Mouse (Mus musculus) brown adipose tissue, adult 24 weeks (tissue): ENCODE measurements around the gene Spred2. TPM values are rescaled to one million over a fixed set of nuclear protein-coding genes. Genes with fewer than 3 reads are reported as not detected.

ENCODE experiments used
- H3K27ac ChIP-seq: fragments of 200-500 bp; replicated peaks from 2 replicates; pipeline ENCODE4 v1.5.1; 2012; ENCODE audit warnings: low read depth, mild to moderate bottlenecking, low read length
- H3K4me1 ChIP-seq: fragments of 200-500 bp; 2 replicates; pipeline ENCODE4 v1.6.1; 2012; ENCODE audit warnings: low read length, mixed read lengths; ENCODE audit not compliant: control insufficient read depth, insufficient read depth, insufficient read length
- H3K4me3 ChIP-seq: fragments of 200-500 bp; 2 replicates; pipeline ENCODE4 v1.5.1; 2012; ENCODE audit warnings: low read depth, mild to moderate bottlenecking, low read length, moderate library complexity; ENCODE audit not compliant: insufficient read depth
- polyA plus RNA-seq: library from polyadenylated mRNA; stranded (reverse); fragments of >200 nt; gene quantifications from 2 replicates; pipeline ENCODE4 v1.2.4, GENCODE M21; 2012; ENCODE audit not compliant: missing spikeins, insufficient read depth, insufficient read length

The Spred2 gene
- polyA plus RNA-seq, 1 experiment, result 8.4 TPM

DNA sequence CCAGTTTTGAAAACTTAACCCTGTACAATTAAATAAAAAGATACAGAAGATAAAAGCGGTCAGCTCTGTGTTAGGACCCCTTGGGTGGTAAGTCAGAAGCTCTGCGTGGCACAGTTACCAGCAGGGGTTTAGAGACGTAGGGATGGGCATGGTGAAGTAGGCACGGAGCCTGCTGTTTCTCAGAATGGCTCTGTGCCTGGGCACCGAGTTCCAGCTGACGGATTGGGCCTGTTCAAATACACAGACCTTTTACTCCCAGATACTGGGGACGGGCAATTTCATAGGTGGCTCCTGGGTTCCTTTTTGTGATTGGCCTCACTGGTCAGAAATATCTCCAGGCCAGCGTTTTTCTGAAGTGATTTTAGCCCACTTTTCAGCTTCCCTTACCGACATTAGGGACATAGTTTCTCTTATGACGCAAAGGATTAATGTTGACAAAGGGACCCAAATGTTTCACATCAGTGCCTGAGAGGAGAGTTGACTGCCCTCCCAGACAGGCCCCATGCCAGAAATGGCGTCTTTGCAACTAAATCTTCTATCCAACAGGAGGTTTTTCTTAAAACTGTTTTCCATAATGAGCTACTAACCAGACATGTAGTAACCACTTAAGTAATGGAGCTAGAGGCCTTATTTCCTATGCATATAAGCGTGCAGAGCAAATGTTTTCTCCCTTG, 67.3 kb downstream of the Spred2 start:
- peaks cover 43% of the 10 kb centered on the region for H3K4me1 ChIP-seq
- H3K4me3 ChIP-seq, result no peak overlapping the region
- H3K27ac ChIP-seq, result 0 out of 2 replicates have a peak overlapping the region, but pooled peaks have one; percentile 9

DNA sequence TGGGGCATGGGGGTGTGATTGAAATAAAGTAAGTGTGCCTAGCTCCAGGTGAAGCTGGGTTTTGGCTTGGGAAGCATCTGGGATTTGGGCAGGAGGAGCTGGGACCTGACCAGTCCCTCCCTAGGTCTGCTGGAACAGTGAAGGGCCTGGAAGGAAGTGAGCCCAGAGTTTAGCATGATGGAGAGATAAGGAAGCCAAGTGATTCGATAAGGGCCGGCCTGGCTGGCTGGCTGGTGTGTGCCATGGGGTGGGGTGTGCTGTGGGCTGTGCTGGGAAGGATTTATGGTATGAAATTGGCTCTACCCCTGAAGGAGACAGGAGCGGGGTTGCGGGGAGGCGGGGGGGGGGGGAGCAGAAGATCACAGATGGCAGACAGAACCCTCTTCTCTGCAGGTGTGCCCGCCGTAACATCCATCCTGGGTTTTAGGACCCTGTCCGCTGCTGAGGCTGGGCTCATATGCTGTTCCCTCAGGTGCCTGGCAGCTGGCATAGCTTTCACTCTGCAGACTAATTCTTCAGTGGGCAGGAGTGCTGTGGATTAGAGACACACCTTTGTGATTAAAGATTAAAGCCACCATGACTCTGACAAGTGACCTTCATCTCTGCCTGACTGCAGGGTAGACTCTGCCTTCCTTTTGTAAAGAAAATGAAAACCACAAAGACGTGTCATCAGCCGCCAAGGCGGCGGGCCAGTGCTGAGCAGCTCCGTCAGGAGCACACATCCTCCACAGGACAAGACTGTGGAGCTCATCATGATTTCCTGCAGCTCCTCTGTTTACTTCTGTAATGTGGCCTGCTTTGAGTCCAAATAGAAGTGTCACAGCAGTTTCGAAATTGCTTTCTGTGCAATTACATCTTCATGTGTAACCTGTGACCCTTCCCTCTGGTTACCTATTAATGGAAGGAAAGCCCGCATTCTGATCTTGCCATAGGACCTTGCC, 68.4 kb downstream of the Spred2 start:
- no peak overlapping the region for H3K27ac ChIP-seq
- H3K4me1 ChIP-seq, result peaks cover 40% of the 10 kb centered on the region

DNA sequence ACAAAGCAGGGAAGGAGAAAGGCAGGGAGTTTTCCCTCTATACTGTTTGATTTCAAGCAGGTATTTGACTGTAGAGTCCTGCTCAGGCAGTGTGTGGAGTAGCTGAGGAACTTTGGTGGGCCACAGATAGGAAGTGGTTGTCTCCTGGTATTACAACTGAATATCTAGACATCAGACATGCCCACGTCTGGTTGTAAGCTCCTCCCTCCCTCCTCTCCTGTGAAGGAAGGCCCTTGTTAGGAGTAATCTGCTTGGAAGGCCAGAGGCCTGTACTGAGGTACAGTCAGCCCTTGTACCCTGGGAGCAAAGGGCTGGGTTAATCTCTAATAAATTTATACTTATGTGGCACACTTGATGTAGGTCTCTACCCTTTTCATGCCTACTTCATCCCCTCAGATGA, 69.6 kb downstream of the Spred2 start:
- H3K27ac ChIP-seq, result no peak overlapping the region
- peaks cover 39% of the 10 kb centered on the region for H3K4me1 ChIP-seq
- no peak overlapping the region for H3K4me3 ChIP-seq

More for the DNA sequence above, 68.4 kb downstream of the Spred2 start:
- H3K4me3 ChIP-seq, result no peak overlapping the region

DNA sequence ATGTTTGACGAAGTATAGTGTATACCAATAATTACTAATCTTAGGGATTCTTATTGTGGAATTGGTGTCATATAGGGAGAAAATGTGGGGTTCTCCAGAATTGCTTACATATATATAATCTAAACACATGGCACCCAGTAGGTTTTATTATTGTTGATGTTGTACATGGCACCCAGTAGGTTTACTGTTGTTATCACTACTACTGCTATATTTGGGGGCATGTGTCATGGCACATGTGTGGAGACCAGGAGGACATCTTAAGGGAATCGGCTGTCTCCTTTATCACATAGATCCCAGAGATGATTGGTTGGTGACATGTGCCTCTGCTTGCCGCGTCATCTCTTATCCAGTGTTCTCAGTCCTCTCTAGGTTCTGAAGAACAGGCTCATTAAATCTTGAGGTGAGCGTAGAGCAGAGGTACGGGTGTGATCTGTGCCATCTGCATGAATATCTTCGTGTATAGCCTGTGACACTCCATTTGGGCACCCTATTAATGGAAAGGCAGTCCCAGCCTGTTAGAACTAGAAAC, 70.2 kb downstream of the Spred2 start:
- Histone ChIP-seq H3K4me1 (peaks cover 34% of the 10 kb centered on the region), H3K4me3 (no peak overlapping the region), H3K27ac (no peak overlapping the region)

DNA sequence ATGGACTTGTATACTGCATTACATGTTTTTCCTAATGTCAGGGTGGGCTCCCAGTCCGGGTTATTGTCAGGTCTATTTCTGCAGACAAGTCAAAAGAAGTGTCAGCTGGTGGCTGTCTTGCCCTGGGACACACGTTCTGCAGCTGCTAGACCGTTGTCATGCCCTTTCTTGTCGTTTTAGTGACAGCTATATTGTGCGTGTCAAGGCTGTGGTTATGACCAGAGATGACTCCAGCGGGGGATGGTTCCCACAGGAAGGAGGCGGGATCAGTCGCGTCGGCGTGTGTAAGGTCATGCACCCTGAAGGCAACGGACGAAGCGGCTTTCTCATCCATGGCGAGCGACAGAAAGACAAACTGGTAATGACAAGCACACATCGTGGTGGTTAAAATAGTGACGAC, 73.8 kb downstream of the Spred2 start:
- Histone ChIP-seq H3K4me3 (no peak overlapping the region), H3K4me1 (peaks cover 17% of the 10 kb centered on the region), H3K27ac (no peak overlapping the region)

DNA sequence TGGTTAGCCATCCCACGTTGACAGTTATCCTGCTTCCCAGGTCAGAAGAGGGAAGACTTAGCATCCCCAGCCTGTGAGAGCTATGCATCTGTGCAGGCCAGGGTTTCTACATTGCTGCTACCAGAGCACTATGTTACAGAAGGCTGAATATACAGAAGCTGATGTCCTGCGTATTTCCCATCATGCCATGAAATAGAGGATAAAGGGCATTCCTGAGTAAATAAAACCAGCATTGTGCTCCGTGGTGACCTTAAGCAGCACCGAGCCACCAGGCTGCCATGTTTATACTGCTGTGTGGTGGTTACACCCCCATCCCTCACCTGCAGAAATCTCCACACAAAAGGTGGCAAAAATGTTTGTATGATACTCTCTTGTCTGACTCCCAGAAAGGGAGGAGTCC, 78.7 kb downstream of the Spred2 start:
- Histone ChIP-seq H3K27ac (no peak overlapping the region), H3K4me1 (peaks cover 10% of the 10 kb centered on the region), H3K4me3 (no peak overlapping the region)

DNA sequence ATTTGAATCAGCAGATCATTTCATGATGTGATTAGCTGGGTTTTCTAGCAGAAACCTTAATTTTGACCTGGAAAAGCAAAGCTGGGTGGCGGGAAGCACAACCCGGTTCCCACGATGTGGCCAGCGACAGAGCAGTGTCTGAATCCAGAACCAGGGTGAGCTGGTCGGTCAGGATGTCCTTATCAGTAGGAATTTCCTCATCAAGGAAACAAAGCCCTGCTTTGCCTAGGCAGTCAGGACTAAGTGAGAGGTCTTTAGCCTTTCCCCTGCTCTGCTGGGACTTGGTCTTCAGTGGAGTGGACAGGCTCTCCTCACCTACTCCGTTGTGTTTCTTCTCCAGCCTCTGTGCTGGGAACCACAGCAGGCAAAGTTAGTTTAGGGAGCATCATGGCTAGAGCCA, 83.5 kb downstream of the Spred2 start:
- Histone ChIP-seq H3K27ac (peak overlapping the region; percentile 80), H3K4me3 (no peak overlapping the region), H3K4me1 (peaks cover 31% of the 10 kb centered on the region)

DNA sequence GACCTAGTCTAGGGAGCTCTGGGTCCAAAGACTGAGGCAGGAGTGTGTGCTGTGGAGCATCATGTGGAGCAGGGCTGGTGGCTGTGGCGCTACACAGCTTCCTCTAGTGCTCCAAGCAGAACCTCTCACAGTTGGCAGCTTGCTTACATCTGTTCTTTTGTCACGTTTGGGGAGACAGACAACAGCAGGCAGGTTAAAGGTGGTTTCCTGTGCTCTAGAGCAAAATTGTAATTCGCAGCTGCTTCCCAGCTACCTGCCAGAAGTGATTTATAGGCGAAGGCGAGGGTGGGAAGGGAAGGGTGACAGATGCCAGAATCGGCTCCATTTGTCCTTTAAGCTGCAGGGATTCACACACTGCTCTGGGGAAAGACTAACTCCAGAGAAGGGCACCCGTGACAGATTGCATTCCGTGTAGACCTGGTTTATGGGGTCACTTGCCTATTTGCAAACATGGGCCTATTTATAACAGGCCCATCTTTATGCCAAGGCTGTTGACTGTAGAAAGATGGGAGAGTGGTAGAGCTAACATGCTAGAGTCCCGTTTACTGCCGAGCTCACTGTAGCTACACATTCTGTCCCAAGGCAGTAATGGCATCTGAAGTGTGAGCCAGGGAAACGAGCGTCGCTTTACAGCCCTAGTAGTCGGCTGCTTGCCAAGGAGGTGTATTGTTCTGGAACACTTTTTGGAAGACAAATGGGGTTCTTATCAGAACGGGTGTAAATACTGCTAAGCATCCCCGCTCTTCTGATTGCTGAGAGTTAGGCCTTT, 87.2 kb downstream of the Spred2 start:
- H3K4me3 ChIP-seq, result no peak overlapping the region
- peaks cover 40% of the 10 kb centered on the region for H3K4me1 ChIP-seq
- peak overlapping the region; percentile 58 for H3K27ac ChIP-seq

DNA sequence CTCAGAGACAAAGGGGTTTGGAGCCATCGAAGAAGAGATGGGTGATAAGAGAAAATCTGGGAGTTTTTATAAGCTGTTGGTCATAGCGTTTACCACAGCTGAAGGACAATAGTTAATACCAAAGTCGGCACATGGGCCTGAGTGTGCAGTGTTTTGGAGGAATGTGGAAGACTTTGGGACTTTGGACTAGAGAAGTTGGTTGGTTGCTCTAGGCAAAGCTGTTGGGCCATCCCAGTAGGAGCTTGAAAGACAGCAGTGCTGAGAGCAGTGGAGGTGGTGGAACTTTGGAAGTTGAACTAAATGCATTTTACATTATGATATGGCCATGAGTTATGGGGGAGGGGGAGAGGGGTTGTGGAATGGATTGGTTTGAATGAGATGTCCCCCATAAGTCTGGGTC, 89.2 kb downstream of the Spred2 start:
- peaks cover 29% of the 10 kb centered on the region for H3K4me1 ChIP-seq
- H3K27ac ChIP-seq, result no peak overlapping the region
- no peak overlapping the region for H3K4me3 ChIP-seq

DNA sequence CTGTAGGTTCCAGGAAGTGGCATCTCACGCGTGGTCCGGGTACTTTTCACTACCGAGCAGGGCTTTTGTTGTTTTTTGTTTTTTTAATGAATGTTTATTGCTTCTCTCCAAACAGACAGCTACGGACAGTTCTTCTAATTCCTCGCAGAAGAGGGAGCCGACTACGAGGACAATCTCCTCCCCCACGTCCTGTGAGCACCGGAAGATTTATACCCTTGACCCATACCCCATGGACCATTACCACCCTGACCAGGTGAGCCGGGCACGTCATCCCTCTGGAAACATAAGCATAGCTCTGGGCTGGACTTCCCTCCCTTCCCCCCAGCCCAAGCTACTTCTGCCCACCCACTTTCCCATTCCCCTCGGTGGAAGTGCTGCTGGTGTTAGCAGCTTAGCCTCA, 93.8 kb downstream of the Spred2 start:
- H3K27ac ChIP-seq, result no peak overlapping the region
- no peak overlapping the region for H3K4me3 ChIP-seq
- H3K4me1 ChIP-seq, result peaks cover 7% of the 10 kb centered on the region; the same call in 1 of the 2 replicates

DNA sequence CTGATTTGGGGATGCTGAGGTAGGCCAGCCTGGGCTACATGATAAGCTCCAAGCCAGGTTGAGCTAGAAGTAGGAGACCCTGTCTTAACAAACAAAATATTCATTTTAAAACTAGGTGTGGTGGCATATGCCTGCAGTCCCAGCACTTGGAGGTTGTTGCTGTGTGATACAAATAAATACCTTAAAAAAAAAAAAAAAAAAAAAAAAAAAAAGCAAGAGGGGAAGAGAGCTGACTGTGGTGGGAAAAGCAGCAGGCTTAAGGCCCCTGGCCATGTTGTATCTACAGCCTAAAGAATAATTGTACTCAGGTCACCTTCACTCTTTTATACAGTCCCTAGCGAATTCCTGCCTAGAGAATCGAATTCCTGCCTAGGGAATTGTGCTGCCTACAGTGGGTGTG, 94.7 kb downstream of the Spred2 start:
- Histone ChIP-seq H3K27ac (no peak overlapping the region), H3K4me1 (no peaks in the 10 kb centered on the region), H3K4me3 (no peak overlapping the region)

DNA sequence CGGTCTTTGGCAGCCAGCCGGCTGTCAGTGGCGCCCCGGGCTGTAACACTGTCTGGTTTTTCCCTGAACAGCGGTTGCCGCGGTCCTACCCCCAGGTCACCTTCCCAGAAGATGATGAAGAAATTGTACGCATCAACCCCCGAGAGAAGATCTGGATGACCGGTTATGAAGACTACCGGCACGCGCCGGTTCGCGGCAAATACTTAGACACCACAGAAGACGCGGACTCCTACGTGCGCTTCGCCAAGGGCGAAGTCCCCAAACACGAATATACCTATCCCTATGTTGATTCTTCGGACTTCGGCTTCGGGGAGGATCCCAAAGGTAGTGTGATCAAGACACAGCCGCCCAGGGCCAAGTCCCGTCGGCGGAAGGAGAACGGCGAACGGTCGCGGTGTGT, 96.5 kb downstream of the Spred2 start:
- H3K27ac ChIP-seq, result no peak overlapping the region
- no peaks in the 10 kb centered on the region for H3K4me1 ChIP-seq
- no peak overlapping the region for H3K4me3 ChIP-seq

DNA sequence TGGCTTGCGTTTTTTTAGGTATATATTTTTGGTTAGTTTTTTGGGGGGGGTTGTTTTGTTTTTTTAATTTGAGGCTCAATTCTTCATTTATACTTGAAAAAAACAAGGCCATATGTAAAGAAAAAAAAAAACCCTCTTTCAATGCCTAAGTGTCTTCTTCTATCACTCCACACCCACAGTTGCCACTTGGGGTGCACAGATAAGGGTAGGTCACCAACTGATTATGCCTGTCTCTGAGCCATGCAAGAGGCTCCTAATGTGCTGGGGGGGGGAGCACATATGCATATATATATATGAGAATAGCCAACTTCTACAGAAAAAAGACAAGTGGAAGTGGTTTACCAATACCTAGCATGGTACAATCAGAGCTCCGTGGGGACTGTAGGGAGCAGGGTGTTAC, 98.3 kb downstream of the Spred2 start:
- H3K4me1 ChIP-seq, result no peaks in the 10 kb centered on the region
- no peak overlapping the region for H3K27ac ChIP-seq
- H3K4me3 ChIP-seq, result no peak overlapping the region

DNA sequence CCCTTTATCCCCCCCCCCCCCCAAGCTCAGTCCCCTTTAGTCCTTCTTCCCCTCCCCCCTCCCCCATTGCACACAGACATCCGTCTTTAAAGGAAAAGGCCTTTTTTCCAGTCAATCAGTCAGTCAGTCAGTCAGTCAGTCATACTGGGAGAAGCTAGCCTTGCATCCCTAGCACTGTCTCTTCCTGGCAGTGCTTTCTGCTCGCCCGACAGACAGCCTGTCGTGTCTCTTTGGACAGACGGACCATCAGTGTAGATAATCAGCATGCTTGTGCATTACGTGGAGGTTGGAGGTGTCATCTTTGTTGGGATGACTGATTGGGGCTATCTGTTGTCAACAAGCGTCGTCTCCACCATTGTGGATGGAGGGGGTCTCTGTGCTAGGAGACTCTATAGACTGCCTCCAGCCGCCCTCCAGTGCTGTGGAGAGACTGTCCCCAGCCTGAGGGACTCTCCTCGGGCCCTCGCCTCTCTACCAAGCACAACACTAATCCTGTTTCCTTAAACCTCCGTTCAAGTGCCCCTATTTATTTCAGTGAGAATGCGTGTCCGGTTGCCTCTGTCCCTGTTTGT, 98.8 kb downstream of the Spred2 start:
- no peaks in the 10 kb centered on the region for H3K4me1 ChIP-seq
- no peak overlapping the region for H3K4me3 ChIP-seq
- H3K27ac ChIP-seq, result no peak overlapping the region

DNA sequence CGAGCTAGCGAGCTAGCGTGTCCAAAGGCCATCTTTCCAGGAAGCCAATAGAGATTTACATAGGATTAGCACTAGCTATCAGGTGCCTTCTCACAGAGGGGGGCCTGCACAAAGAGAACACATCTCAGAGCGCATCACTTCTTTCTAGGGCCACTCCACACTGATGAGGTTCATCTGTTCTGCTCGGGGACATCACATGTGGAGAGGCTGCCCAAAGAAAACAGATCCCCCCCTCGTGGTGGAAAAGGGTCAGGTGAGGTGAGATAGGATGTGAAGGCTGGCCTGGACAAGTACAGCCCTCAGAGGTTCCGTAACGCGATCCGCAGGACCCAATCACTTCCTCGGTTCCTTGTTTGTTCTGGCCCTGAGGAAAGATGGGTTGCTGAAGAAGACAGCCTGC, 101.7 kb downstream of the Spred2 start:
- no peaks in the 10 kb centered on the region for H3K4me1 ChIP-seq
- no peak overlapping the region for H3K27ac ChIP-seq
- H3K4me3 ChIP-seq, result no peak overlapping the region
